Mouse (Mus musculus) heart, postnatal 0 days (tissue): ENCODE data around the gene Il9r.

Experiments used
- CTCF ChIP-seq: IDR thresholded peaks from 2 replicates; pipeline ENCODE4 v1.5.1; 2016; ENCODE audit warnings: antibody characterized with exemption, control low read depth, low read depth
- EP300 ChIP-seq: IDR thresholded peaks from 2 replicates; pipeline ENCODE4 v1.6.1; 2016; ENCODE audit warnings: antibody characterized with exemption, low read depth

- TF ChIP-seq EP300 (no peak), CTCF (peak; percentile 78)
These were observed 59.0 kb downstream of the Il9r start for GRCm38 (mm10) chr11:32141034-32141433.
